Mouse (Mus musculus) E14TG2a.4 (cell line): ENCODE results near the gene Gm3776.
"Not testable (repeated sequence)": the region's sequence is repeated elsewhere in the genome, so short reads cannot be mapped to it uniquely, and the experiment has no call there.

Experiments used
- H3K27me3 ChIP-seq: 2 replicates; pipeline ENCODE4 v1.6.1; 2014; ENCODE audit warnings: low read length, control low read depth; ENCODE audit not compliant: insufficient read depth
- H3K36me3 ChIP-seq: 2 replicates; pipeline ENCODE4 v1.6.1; 2014; ENCODE audit warnings: low read length, control low read depth; ENCODE audit not compliant: insufficient read depth
- H3K4me1 ChIP-seq: replicated peaks from 2 replicates; pipeline ENCODE4 v1.6.1; 2014; ENCODE audit warnings: low read depth, low read length, control low read depth
- H3K4me3 ChIP-seq: replicated peaks from 2 replicates; pipeline ENCODE4 v1.5.1; 2014; ENCODE audit warnings: mild to moderate bottlenecking, low read length
- H3K9me3 ChIP-seq: 2 replicates; pipeline ENCODE4 v1.6.1; 2014; ENCODE audit warnings: low read length, control low read depth
- CTCF ChIP-seq: conservative IDR thresholded peaks from 2 replicates; pipeline ENCODE4 v1.5.1; 2014; ENCODE audit warnings: low read length
- NANOG ChIP-seq: IDR thresholded peaks from 2 replicates; pipeline ENCODE4 v1.6.1; 2014; ENCODE audit warnings: borderline replicate concordance, low read length, mixed read lengths
- POU5F1 ChIP-seq: IDR thresholded peaks from 2 replicates; pipeline ENCODE4 v1.6.1; 2014; ENCODE audit warnings: low read length, borderline replicate concordance

The Gm3776 gene

GRCm38 (mm10) chr9:78289723-78290122, 32.8 kb downstream of the Gm3776 start, which contains the start of gene Gm10639:
Gene Gm10639, plus strand, starts transcription at chr9:78289923.
- H3K36me3 ChIP-seq, H3K9me3 ChIP-seq, H3K27me3 ChIP-seq, H3K4me3 ChIP-seq, H3K4me1 ChIP-seq: not testable (repeated sequence)

- not testable (repeated sequence) for H3K36me3 ChIP-seq
Measured at GRCm38 (mm10) chr9:78292462-78292861, 35.5 kb downstream of the Gm3776 start.

DNA sequence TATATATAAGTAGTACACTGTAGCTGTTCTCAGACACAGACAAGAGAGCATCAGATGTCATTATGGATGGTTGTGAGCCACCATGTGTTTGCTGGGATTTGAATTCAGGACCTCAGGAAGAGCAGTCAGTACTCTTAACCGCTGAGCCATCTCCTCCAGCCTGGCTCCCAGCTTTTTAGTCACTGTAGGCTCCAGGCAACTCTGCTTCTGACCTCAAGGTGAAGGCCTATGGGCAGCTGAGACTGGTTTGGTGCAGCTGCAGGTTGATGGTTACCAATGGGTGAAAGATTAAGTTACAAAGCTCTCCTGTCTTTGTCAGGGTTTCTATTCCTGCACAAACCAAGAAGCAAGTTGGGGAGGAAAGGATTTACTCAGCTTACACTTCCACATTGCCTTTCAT, 36.8 kb downstream of the Gm3776 start:
- not testable (repeated sequence) for H3K4me1 ChIP-seq, H3K4me3 ChIP-seq, H3K9me3 ChIP-seq, H3K27me3 ChIP-seq, H3K36me3 ChIP-seq

More at GRCm38 (mm10) chr9:78292462-78292861, 35.5 kb downstream of the Gm3776 start:
- H3K27me3 ChIP-seq, H3K4me3 ChIP-seq, H3K9me3 ChIP-seq, H3K4me1 ChIP-seq: not testable (repeated sequence)

DNA sequence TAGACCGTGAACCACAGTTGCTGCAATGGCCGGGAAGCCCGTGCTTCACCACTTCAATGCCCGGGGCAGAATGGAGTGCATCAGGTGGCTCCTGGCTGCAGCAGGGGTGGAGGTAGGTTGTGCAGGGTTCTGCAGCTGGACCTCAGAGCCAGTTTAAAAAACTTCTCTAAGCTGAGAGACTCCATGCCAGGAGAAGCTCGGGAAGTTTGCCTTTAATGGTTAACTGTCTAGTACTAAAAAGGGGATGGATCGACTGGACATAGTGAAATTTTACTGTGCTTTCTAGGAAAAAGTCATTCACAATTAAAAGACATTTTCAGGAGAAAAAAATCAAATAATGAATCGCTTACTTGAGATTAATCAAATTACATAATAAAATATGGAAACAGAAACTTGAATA, 37.9 kb downstream of the Gm3776 start:
- not testable (repeated sequence) for H3K9me3 ChIP-seq, H3K36me3 ChIP-seq, H3K27me3 ChIP-seq, H3K4me3 ChIP-seq, H3K4me1 ChIP-seq

GRCm38 (mm10) chr9:78296089-78296488, 39.2 kb downstream of the Gm3776 start:
- not testable (repeated sequence) for H3K9me3 ChIP-seq
- peak; percentile 73 for TF ChIP-seq CTCF

DNA sequence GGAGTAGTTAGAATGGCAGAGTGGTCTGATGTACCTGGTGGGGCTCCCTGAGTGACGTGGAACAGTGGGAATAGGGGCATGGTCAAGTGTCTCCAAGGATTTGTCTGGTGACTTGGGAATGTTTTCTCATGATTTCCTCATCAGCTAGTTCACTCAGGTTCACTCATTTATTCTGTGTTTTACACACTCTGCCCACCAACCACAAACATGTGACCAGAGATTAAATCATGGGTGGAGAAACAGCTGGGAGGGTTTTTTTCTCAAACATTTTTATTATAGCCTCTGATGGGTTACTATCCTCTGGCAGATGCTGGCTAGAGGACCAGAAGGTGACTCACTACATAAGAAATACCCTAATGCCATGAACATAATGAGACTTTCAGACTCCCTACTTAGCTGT, 41.3 kb downstream of the Gm3776 start:
- no peaks in the 10 kb centered on the region for H3K27me3 ChIP-seq
- no peak for TF ChIP-seq NANOG
- no peak for TF ChIP-seq CTCF
- no peak for TF ChIP-seq POU5F1
- H3K4me3 ChIP-seq = no peak overlapping the region
- no peaks in the 10 kb centered on the region for H3K9me3 ChIP-seq
- peaks cover 2% of the 10 kb centered on the region; the same call in 1 of the 2 replicates for H3K4me1 ChIP-seq
- no peaks in the 10 kb centered on the region for H3K36me3 ChIP-seq

More at GRCm38 (mm10) chr9:78296089-78296488, 39.2 kb downstream of the Gm3776 start:
- H3K4me1 ChIP-seq, H3K4me3 ChIP-seq, H3K36me3 ChIP-seq, H3K27me3 ChIP-seq: not testable (repeated sequence)

- H3K27me3 ChIP-seq, H3K4me1 ChIP-seq, H3K36me3 ChIP-seq, H3K4me3 ChIP-seq, H3K9me3 ChIP-seq: not testable (repeated sequence)
Measured at GRCm38 (mm10) chr9:78299143-78299542, 42.2 kb downstream of the Gm3776 start.

DNA sequence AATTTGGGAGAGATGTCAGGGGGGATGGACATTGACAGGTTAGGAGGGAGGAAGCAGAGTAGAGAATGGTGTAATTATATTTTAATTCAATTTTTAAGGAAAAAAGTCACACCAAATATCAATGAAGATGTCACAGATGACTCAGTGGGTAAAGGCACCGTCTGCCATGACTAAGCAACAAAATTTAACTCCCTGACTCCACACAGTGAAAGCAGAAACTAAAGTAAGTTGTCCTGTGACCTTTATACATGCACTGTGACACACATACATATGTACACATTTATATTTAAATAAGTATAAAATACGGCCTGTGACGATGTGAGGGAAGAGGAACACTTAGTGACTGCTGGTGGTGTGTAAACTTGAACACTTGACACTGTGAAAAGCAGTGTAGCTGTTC, 51.2 kb downstream of the Gm3776 start:
- H3K9me3 ChIP-seq, H3K36me3 ChIP-seq, H3K27me3 ChIP-seq, H3K4me1 ChIP-seq, H3K4me3 ChIP-seq: not testable (repeated sequence)

DNA sequence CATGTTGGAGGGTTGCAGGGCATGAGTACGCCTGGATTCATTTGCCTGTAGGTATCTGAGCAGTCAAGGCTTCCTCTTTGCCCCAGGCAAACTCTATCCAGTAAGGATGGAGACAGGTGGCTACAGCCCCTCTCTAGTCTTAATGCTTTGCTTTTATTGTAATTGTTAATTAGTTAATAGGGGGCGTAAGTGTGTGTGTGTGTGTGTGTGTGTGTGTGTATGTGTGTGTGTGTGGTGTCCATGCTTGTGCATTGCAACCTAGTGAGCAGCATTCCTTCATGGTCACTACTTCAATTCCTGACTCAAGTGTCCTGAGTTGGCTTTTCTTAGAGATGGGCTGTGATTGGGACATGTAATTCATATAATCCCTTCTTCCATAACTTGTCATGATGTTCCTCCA, 57.8 kb downstream of the Gm3776 start, which contains the start of gene Omt2a:
Gene Omt2a, minus strand, starts transcription at position 101 of the 400 bp plus-strand sequence.
- H3K27me3 ChIP-seq = 0 out of 2 replicates have a peak, but pooled peaks cover 3% of the 10 kb centered on the region
- H3K36me3 ChIP-seq = no peaks in the 10 kb centered on the region
- H3K9me3 ChIP-seq = no peaks in the 10 kb centered on the region
- no peak within 1 kb of the TSS for H3K4me3 ChIP-seq
- H3K4me1 ChIP-seq = no peaks in the 10 kb centered on the region
- TF ChIP-seq NANOG = no peak
